Mouse (Mus musculus): ENCODE results near the gene Tada3.

GRCm38 (mm10) chr6:113346897-113347296 is 30.8 kb downstream of the Tada3 start:
- no peak for TF ChIP-seq POLR2A (IDR thresholded peaks at IDR 0.05; ENCODE audit: borderline replicate concordance, extremely low read depth, insufficient read depth, insufficient read length, poor library complexity, severe bottlenecking)
- TF ChIP-seq CTCF (IDR thresholded peaks at IDR 0.05; ENCODE audit: borderline replicate concordance, extremely low read depth, insufficient read depth, insufficient read length) = no peak

Data from brain, embryonic 14.5 days (tissue).